Mouse (Mus musculus) heart, embryonic 16.5 days (tissue): ENCODE data around the gene Nfix. TPM values are rescaled to one million over a fixed set of nuclear protein-coding genes. Genes with fewer than 3 reads are reported as not detected.

Experiments
- ATAC-seq: fragments of 200-750 bp; cut with Nextera tagmentation; replicated peaks from 2 replicates; pipeline ENCODE4 v1.8.0; 2017; ENCODE audit warnings: moderate number of reproducible peaks; ENCODE audit not compliant: insufficient read depth, low FRiP score; ENCODE audit errors: extremely low read depth
- H3K27ac ChIP-seq: fragments of 300-500 bp; sonication (generic); 2 replicates; pipeline ENCODE4 v1.5.1; 2014; ENCODE audit warnings: mild to moderate bottlenecking, low read length, control low read depth, moderate library complexity
- H3K27me3 ChIP-seq: fragments of 300-500 bp; sonication (generic); 2 replicates; pipeline ENCODE4 v1.6.1; 2014; ENCODE audit warnings: low read length, mixed read lengths; ENCODE audit not compliant: control insufficient read depth, insufficient read depth
- H3K36me3 ChIP-seq: fragments of 300-500 bp; sonication (generic); 2 replicates; pipeline ENCODE4 v1.6.1; 2014; ENCODE audit not compliant: control insufficient read depth, insufficient read depth
- H3K4me1 ChIP-seq: fragments of 300-500 bp; sonication (generic); 2 replicates; pipeline ENCODE4 v1.6.1; 2014; ENCODE audit warnings: low read length, mixed read lengths; ENCODE audit not compliant: control insufficient read depth, insufficient read depth
- H3K4me2 ChIP-seq: fragments of 300-500 bp; sonication (generic); 2 replicates; pipeline ENCODE4 v1.6.1; 2014; ENCODE audit warnings: low read depth, mild to moderate bottlenecking, control low read depth, low read length
- H3K4me3 ChIP-seq: fragments of 300-500 bp; sonication (generic); 2 replicates; pipeline ENCODE4 v1.5.1; 2014; ENCODE audit warnings: mild to moderate bottlenecking, control low read depth, low read length
- H3K9ac ChIP-seq: fragments of 300-500 bp; sonication (generic); 2 replicates; pipeline ENCODE4 v1.6.1; 2014; ENCODE audit warnings: low read length, control low read depth
- H3K9me3 ChIP-seq: fragments of 300-500 bp; sonication (generic); replicated peaks from 2 replicates; pipeline ENCODE4 v1.6.1; 2016; ENCODE audit warnings: low read length; ENCODE audit not compliant: control insufficient read depth
- WGBS: fragments of 180-500 bp; shearing (Covaris S2); extraction: QIAGEN DNeasy Blood & Tissue Kit; methylation state at CpG from one replicate; pipeline ENCODE4 v1.1.7; 2014; 5-methylcytosine and 5-hydroxymethylcytosine counted together
- polyA plus RNA-seq: library from polyadenylated mRNA; unstranded; fragments of >200 nt; fragmentation: Nextera tagmentation; extraction: Ambion mirVana; gene quantifications from 2 replicates; pipeline ENCODE4 v1.2.1, GENCODE M21; 2015

Gene Nfix
- polyA plus RNA-seq, 1 experiment from 2014 or later = 12.7 TPM

DNA sequence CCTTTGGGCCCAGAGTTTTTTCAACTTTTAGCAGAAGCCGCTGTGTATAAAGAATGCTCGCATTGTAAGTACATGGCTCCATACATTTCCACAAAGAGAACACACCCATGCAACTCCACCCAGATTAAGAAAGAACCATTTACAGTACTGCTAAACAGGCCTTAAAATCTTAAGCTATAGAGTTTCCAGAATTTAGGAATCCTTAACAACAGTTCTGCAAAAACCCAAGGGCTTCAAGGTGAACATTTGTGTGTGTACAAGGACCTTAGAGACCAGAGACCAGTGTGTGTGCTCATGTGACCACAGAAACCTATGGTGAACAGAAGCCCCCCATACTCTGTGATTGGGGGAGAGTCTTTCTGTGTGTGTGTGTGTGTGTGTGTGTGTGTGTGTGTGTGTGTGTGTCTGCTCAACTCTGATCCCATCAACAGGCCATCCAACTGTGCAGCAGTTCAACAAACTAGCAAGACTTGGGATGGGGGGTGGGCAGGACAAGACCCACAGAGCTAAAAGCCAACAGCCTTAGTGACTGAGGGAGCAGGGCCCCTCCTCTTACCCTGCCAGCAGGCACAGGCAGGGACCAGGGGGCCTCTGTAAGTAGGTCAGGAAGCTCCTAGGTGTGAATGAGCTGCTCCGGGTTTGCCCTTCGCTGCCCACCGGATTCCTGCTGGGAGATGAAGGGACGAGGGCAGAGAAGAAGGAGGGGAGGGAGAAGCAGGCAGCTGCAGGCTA, 19.0 kb downstream of the Nfix start:
- no peak overlapping the region for H3K4me2 ChIP-seq
- H3K27ac ChIP-seq = no peak overlapping the region
- H3K27me3 ChIP-seq = peaks cover 77% of the 10 kb centered on the region
- H3K4me1 ChIP-seq = peaks cover 27% of the 10 kb centered on the region
- H3K4me3 ChIP-seq = no peak overlapping the region
- WGBS = 60% methylated on average over 6 of the region's 6 CpGs
- no peaks in the 10 kb centered on the region for H3K9me3 ChIP-seq
- no peaks in the 10 kb centered on the region for H3K36me3 ChIP-seq
- ATAC-seq = no peak
- 0 out of 2 replicates have a peak overlapping the region, but pooled peaks have one; percentile 16 for H3K9ac ChIP-seq

DNA sequence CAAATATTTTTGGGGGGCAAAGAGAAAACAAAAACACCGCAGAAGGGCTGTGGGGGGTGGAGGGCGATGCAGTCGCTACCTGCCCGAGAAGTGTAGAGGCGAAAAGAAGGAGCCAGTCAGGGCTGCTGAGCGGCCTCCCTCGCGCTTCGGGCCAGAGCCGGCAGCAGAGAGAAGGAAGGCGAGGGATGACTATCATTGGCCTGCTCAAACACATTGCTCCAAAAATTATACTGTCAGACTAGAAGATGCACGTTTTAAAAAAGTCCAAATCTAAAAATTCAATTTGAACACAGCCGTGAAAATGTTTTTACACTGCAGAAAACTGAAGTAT, 20.0 kb downstream of the Nfix start:
- H3K27me3 ChIP-seq = peaks cover 76% of the 10 kb centered on the region
- no peaks in the 10 kb centered on the region for H3K9me3 ChIP-seq
- H3K36me3 ChIP-seq = no peaks in the 10 kb centered on the region
- H3K9ac ChIP-seq = no peak overlapping the region
- H3K4me2 ChIP-seq = no peak overlapping the region
- ATAC-seq = no peak
- H3K4me3 ChIP-seq = no peak overlapping the region
- 57% methylated on average over 13 of the region's 13 CpGs for WGBS
- H3K4me1 ChIP-seq = peaks cover 27% of the 10 kb centered on the region
- H3K27ac ChIP-seq = no peak overlapping the region

DNA sequence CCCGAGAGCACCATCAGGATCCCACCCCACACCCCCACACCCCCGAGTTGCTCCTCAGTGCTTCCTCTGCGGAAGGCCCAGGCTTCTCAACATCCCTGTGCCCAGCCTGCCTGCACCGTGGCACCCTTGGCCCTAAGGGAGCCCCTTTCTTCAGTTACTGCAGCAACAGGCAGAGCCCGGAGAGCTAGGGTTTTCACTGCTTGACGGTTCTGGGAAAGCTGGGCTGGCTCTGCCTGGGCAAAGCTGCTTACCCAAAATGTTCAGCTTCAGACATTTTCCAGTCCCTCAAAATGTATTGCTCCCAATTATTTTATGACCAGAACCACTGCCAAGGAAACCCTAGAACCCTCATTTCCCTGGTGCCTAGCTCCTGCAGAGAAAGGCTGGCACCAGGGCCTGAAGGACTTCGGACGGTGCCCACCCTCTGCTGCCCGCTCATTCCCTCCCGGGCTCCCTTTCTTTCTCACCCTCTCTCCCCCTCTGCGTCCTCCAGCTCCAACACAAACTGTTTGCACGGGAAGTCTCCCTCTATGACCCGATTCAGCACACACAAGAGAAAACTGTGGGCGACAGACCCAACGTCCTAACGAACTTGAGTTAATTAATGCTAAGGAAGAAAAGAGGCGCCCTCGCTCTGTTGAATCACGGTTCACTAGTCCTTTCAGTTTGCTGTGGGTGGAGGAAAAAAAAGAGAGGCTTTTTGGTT, 20.5 kb downstream of the Nfix start:
- Histone ChIP-seq H3K4me3 (no peak overlapping the region), H3K27me3 (peaks cover 71% of the 10 kb centered on the region), H3K27ac (no peak overlapping the region), H3K4me2 (no peak overlapping the region), H3K36me3 (no peaks in the 10 kb centered on the region), H3K4me1 (peaks cover 26% of the 10 kb centered on the region), H3K9me3 (no peaks in the 10 kb centered on the region), H3K9ac (no peak overlapping the region)
- WGBS = 37% methylated on average over 19 of the region's 19 CpGs
- no peak for ATAC-seq

DNA sequence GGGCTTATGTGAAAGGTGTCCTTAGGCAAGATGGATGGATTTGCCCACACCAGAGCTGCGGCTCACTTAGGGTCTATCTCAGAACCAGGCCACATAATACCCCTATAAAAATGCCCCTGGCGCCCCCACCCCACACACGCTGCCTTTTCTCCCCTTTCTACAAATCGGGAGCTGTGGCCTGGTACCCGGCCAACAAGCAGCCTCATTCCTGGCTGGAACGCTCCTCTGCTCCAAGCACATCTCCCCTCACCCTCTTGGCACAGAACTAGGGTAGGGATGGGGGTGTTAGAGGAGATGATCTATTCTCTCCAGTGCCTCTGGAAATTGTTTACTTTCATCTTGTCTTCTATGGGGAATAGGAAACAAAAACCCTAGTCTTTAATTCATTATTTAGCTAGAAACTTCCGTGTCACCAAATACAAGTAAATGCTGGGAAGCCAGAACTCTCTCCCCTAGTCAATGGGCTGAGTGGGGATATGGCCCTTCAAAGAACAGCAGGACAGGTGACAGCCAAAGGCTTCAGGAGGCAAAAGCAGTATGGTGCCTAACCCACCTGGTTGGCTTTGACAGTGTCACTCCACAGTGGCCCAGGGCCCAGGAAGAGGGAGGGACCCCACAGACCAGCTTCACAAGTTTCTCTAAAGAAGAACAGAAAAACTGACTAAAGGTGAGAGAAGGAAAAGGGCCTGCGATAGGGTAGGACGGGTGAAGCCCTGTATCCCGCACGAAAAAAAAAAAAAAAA, 21.3 kb downstream of the Nfix start:
- Histone ChIP-seq H3K4me2 (no peak overlapping the region), H3K27ac (no peak overlapping the region), H3K4me3 (no peak overlapping the region), H3K27me3 (peaks cover 67% of the 10 kb centered on the region), H3K9ac (no peak overlapping the region), H3K36me3 (no peaks in the 10 kb centered on the region), H3K4me1 (peaks cover 26% of the 10 kb centered on the region), H3K9me3 (no peaks in the 10 kb centered on the region)
- ATAC-seq = no peak
- 43% methylated on average over 11 of the region's 11 CpGs for WGBS

DNA sequence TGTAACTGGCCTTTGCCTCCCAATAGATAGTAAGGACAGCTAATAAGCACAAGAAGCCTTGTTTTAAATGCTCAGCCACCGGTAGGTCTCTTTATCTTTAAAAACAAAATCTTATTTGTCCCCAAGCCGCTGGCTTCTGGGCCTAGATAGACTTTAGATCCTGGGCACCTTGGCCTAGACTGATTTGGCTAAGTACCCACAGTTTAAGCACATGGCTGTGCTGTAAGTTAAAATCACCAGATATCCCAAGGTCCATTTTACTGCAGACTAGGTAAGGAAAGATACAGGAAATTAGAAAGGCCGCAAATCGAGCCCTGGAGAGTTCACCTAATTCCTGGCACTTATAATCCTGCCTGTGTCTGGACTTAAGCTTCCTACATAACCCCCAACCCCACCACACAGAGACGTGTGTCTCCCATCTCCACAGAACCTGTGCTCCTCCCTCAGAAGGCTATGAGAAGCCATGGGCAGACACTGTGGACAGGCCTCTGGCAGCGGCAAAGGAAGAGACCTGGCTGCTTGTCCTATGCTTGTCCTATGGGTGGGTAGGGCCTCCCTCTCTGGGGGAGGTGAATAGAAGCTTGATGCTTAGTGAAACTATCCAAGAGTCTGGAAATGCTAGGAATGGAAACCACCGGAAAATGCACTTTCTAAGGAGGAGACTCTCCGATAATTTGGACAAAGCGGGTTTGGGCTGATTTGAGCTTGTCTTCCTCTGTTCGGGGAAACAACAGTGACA, 22.1 kb downstream of the Nfix start:
- no peak overlapping the region for H3K9ac ChIP-seq
- H3K4me1 ChIP-seq = peaks cover 32% of the 10 kb centered on the region
- no peaks in the 10 kb centered on the region for H3K36me3 ChIP-seq
- 66% methylated on average over 10 of the region's 10 CpGs for WGBS
- H3K4me2 ChIP-seq = no peak overlapping the region
- H3K27me3 ChIP-seq = peaks cover 62% of the 10 kb centered on the region
- no peak overlapping the region for H3K4me3 ChIP-seq
- no peak overlapping the region for H3K27ac ChIP-seq
- no peak for ATAC-seq
- no peaks in the 10 kb centered on the region for H3K9me3 ChIP-seq

DNA sequence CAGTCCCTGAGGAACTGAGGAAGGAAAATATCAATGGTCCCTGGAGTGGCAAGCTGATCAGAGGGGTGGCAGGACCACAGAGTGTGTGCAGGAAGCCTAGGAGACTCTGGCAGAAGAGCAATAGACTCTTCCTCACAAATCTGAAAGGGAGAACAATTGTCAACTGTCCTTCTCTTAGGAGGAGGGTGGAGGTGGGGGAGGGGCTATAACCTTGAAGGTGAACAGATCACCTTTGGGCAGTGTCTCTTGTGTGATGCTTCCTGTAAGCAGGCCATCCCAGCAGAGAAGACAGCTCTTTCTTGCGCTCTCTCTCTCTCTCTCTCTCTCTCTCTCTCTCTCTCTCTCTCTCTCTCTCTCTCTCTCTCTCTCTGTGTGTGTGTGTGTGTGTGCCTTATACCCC, 23.6 kb downstream of the Nfix start:
- no peak for ATAC-seq
- Histone ChIP-seq H3K9me3 (no peaks in the 10 kb centered on the region), H3K27me3 (peaks cover 57% of the 10 kb centered on the region), H3K4me2 (no peak overlapping the region), H3K27ac (no peak overlapping the region), H3K36me3 (no peaks in the 10 kb centered on the region), H3K9ac (no peak overlapping the region), H3K4me1 (peaks cover 40% of the 10 kb centered on the region), H3K4me3 (no peak overlapping the region)
- 69% methylated on average over 1 of the region's 1 CpGs for WGBS

DNA sequence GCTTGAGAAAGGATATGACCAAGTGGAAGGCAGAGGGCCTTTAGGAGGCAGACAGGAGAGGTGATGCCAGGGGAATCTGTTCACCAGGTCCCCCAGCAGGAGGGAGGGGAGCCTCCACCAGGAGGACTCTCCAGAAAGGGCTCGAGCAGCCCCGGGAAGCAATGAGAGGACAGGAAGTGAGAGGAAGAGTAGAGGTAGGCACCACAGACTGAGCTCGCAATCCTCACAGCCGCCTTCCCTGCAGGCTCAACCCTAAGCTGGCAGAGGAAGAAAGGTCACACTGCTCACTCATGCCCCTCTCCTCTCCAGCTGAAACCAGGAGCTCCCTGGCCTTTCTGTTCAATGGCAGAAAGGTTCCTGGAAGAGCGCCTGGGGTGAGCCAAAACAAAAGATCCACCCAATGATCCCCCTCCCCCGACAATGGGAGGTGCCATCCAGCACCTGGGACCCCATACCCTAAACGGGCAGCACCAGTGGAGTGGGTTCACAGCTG, 24.5 kb downstream of the Nfix start:
- peak overlapping the region; percentile 46 for H3K27ac ChIP-seq
- no peak overlapping the region for H3K4me3 ChIP-seq
- ATAC-seq = no peak
- H3K4me1 ChIP-seq = peaks cover 37% of the 10 kb centered on the region
- peaks cover 54% of the 10 kb centered on the region for H3K27me3 ChIP-seq
- no peaks in the 10 kb centered on the region for H3K9me3 ChIP-seq
- peak overlapping the region; percentile 68 for H3K4me2 ChIP-seq
- H3K9ac ChIP-seq = peak overlapping the region; percentile 44; the same call in 1 of the 2 replicates
- H3K36me3 ChIP-seq = no peaks in the 10 kb centered on the region
- 24% methylated on average over 7 of the region's 7 CpGs for WGBS

DNA sequence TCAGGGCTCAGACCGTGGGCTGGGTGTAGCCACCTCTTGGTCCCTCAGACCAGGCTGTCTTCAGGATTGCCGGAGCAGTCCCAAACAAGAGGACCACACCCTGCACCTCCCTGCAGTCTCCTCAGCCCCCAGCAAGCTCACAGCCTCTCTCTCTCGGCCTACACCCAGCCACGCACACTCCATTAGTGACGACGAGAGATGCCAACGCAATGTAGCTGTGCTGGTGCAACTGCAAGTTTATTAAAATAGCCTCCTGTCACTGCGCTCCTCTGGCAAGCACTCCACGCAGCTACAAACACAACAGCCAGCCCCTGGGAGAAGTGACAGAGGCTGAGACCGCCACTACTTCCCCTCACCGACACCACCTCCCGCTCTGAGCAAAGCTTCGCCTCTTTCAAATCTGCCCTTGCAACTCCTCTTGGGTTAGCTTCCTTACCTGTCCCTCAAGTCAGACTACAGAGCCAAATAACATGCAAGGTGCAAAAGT, 25.0 kb downstream of the Nfix start:
- no peak overlapping the region for H3K4me3 ChIP-seq
- ATAC-seq = peak; percentile 20; the same call in 1 of the 2 replicates
- H3K9me3 ChIP-seq = no peaks in the 10 kb centered on the region
- H3K27me3 ChIP-seq = peaks cover 50% of the 10 kb centered on the region
- H3K4me1 ChIP-seq = peaks cover 39% of the 10 kb centered on the region
- H3K36me3 ChIP-seq = no peaks in the 10 kb centered on the region
- peak overlapping the region; percentile 44; the same call in 1 of the 2 replicates for H3K9ac ChIP-seq
- peak overlapping the region; percentile 46 for H3K27ac ChIP-seq
- WGBS = 18% methylated on average over 13 of the region's 13 CpGs
- H3K4me2 ChIP-seq = peak overlapping the region; percentile 68
